Mouse (Mus musculus): Measurements from ENCODE around the gene Creb5. TPM values are rescaled to one million over a fixed set of nuclear protein-coding genes. Genes with fewer than 3 reads are reported as not detected.

Creb5 gene
- polyA plus RNA-seq (2015; fragmentation: Illumina TruSeq; extraction: RNeasy Lipid Tissue Mini Kit (QIAGEN cat#74804); ENCODE audit: insufficient read depth, low read depth, low replicate concordance) = 1.4 TPM

DNA sequence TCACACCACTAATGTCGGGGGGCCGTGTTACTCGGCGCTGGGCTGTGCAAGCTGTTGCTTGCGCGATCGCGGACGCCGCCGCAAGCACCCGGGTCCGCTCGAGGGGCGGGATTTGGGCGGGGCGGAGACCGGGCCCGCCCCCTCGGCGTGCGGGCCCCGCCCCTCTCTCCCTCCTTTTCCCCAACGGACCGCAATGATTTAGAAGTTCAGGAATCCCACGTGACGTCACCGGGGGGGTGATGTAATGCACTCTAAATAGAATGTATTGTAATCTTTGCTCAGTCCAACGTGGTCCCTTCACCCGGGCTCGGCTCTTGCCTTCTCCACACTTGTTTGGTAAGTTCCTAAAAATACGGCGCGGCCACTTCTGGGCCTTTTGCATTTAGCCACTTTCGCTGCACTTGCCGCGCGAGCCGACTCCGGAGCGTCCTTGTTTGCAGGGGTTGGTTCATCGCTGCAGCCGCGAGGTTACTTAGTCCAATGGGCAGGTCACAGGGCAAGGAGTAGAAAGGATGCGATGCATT, at the start of gene Creb5:
Gene Creb5 (plus strand): TSS at position 233 of the 524 bp plus-strand sequence.

Other genes starting within 250 kb of the Creb5 start
- gene Jazf1, start 218.6 kb upstream of the Creb5 start, polyA plus RNA-seq (2015; fragmentation: Illumina TruSeq; extraction: RNeasy Lipid Tissue Mini Kit (QIAGEN cat#74804); ENCODE audit: insufficient read depth, low read depth, low replicate concordance) = 1.6 TPM